Mouse (Mus musculus) embryonic facial prominence, embryonic 15.5 days (tissue): ENCODE measurements at regions not wholly inside any gene's neighbourhood (a gene's known extent, or its start where the extent isn't known, plus 50 kb on each side); places are given as distances from the start of the nearest gene placed in this dataset.

Experiments used
- ATAC-seq: fragments of 200-750 bp; cut with Nextera tagmentation; 2 replicates; pipeline ENCODE4 v1.8.0; 2017; ENCODE audit warnings: low read depth, moderate TSS enrichment; ENCODE audit not compliant: insufficient number of reproducible peaks, low FRiP score, low TSS enrichment
- H3K27ac ChIP-seq: fragments of 300-500 bp; sonication (generic); replicated peaks from 2 replicates; pipeline ENCODE4 v1.5.1; 2015; ENCODE audit warnings: mild to moderate bottlenecking, inconsistent platforms
- H3K27me3 ChIP-seq: fragments of 300-500 bp; sonication (generic); 2 replicates; pipeline ENCODE4 v1.6.1; 2015; ENCODE audit warnings: inconsistent platforms
- H3K36me3 ChIP-seq: fragments of 300-500 bp; sonication (generic); 2 replicates; pipeline ENCODE4 v1.6.1; 2015; ENCODE audit warnings: mild to moderate bottlenecking, inconsistent platforms
- H3K4me1 ChIP-seq: fragments of 300-500 bp; sonication (generic); 2 replicates; pipeline ENCODE4 v1.6.1; 2015; ENCODE audit warnings: inconsistent platforms
- H3K4me2 ChIP-seq: fragments of 300-500 bp; sonication (generic); replicated peaks from 2 replicates; pipeline ENCODE4 v1.6.1; 2015; ENCODE audit warnings: mild to moderate bottlenecking, inconsistent platforms
- H3K4me3 ChIP-seq: fragments of 300-500 bp; sonication (generic); replicated peaks from 2 replicates; pipeline ENCODE4 v1.5.1; 2015; ENCODE audit warnings: mild to moderate bottlenecking, inconsistent platforms
- H3K9ac ChIP-seq: fragments of 300-500 bp; sonication (generic); 2 replicates; pipeline ENCODE4 v1.6.1; 2015; ENCODE audit warnings: inconsistent platforms
- H3K9me3 ChIP-seq: fragments of 300-500 bp; sonication (generic); replicated peaks from 2 replicates; pipeline ENCODE4 v1.6.1; 2016; ENCODE audit warnings: inconsistent platforms
- WGBS: fragments of 180-500 bp; shearing (Covaris S2); methylation state at CpG from one replicate; pipeline ENCODE4 v1.1.7; 2015; 5-methylcytosine and 5-hydroxymethylcytosine counted together

GRCm38 (mm10) chr5:45076347-45076890 is 276.9 kb upstream of the Ldb2 start:
- Histone ChIP-seq H3K4me1 (no peaks in the 10 kb centered on the region), H3K27ac (no peak overlapping the region), H3K9me3 (no peaks in the 10 kb centered on the region), H3K9ac (no peak overlapping the region), H3K36me3 (no peaks in the 10 kb centered on the region), H3K4me3 (no peak overlapping the region), H3K4me2 (no peak overlapping the region), H3K27me3 (no peaks in the 10 kb centered on the region)
- no peak for ATAC-seq
- WGBS = 86% methylated on average over 4 of the region's 4 CpGs

- Histone ChIP-seq H3K27ac (no peak overlapping the region), H3K9me3 (no peaks in the 10 kb centered on the region), H3K27me3 (no peaks in the 10 kb centered on the region), H3K4me2 (no peak overlapping the region), H3K36me3 (no peaks in the 10 kb centered on the region), H3K9ac (no peak overlapping the region), H3K4me1 (no peaks in the 10 kb centered on the region), H3K4me3 (no peak overlapping the region)
- ATAC-seq = no peak
Observed at GRCm38 (mm10) chr5:45075195-45075594, 275.7 kb upstream of the Ldb2 start.

- H3K4me2 ChIP-seq = no peak overlapping the region
- no peak overlapping the region for H3K27ac ChIP-seq
Observed at GRCm38 (mm10) chr5:45072529-45072928, 273.0 kb upstream of the Ldb2 start.

GRCm38 (mm10) chr5:45065917-45066699 is 266.6 kb upstream of the Ldb2 start:
- H3K36me3 ChIP-seq = no peaks in the 10 kb centered on the region
- no peak overlapping the region for H3K27ac ChIP-seq
- H3K4me1 ChIP-seq = no peaks in the 10 kb centered on the region
- no peak overlapping the region for H3K4me2 ChIP-seq
- 59% methylated on average over 8 of the region's 8 CpGs for WGBS
- ATAC-seq = no peak
- no peak overlapping the region for H3K9ac ChIP-seq
- H3K27me3 ChIP-seq = no peaks in the 10 kb centered on the region
- 0 out of 2 replicates have a peak, but pooled peaks cover 2% of the 10 kb centered on the region for H3K9me3 ChIP-seq
- no peak overlapping the region for H3K4me3 ChIP-seq

More at GRCm38 (mm10) chr5:45072529-45072928, 273.0 kb upstream of the Ldb2 start:
- ATAC-seq = no peak
- H3K9me3 ChIP-seq = no peaks in the 10 kb centered on the region
- H3K4me1 ChIP-seq = no peaks in the 10 kb centered on the region
- no peak overlapping the region for H3K4me3 ChIP-seq
- H3K36me3 ChIP-seq = no peaks in the 10 kb centered on the region
- 84% methylated on average over 1 of the region's 1 CpGs for WGBS
- no peak overlapping the region for H3K9ac ChIP-seq
- no peaks in the 10 kb centered on the region for H3K27me3 ChIP-seq

GRCm38 (mm10) chr5:45062567-45062966 is 263.1 kb upstream of the Ldb2 start:
- Histone ChIP-seq H3K27me3 (no peaks in the 10 kb centered on the region), H3K27ac (0 out of 2 replicates have a peak overlapping the region, but pooled peaks have one; percentile 39)

GRCm38 (mm10) chr5:45055276-45055959 is 255.9 kb upstream of the Ldb2 start:
- Histone ChIP-seq H3K4me1 (no peaks in the 10 kb centered on the region), H3K9ac (no peak overlapping the region), H3K9me3 (no peaks in the 10 kb centered on the region), H3K4me3 (no peak overlapping the region), H3K36me3 (no peaks in the 10 kb centered on the region), H3K27me3 (no peaks in the 10 kb centered on the region), H3K4me2 (no peak overlapping the region), H3K27ac (no peak overlapping the region)
- peak; percentile 43 for ATAC-seq
- WGBS = 45% methylated on average over 4 of the region's 4 CpGs

More at GRCm38 (mm10) chr5:45062567-45062966, 263.1 kb upstream of the Ldb2 start:
- Histone ChIP-seq H3K9me3 (0 out of 2 replicates have a peak, but pooled peaks cover 2% of the 10 kb centered on the region), H3K9ac (no peak overlapping the region), H3K4me3 (no peak overlapping the region), H3K4me1 (no peaks in the 10 kb centered on the region), H3K4me2 (no peak overlapping the region), H3K36me3 (no peaks in the 10 kb centered on the region)
- no peak; the same call in 1 of the 2 replicates for ATAC-seq
- WGBS = 10% methylated on average over 2 of the region's 2 CpGs

GRCm38 (mm10) chr5:45049410-45049809 is 249.9 kb upstream of the Ldb2 start:
- Histone ChIP-seq H3K4me3 (no peak overlapping the region), H3K36me3 (no peaks in the 10 kb centered on the region), H3K27me3 (no peaks in the 10 kb centered on the region), H3K4me1 (no peaks in the 10 kb centered on the region), H3K4me2 (no peak overlapping the region), H3K27ac (no peak overlapping the region), H3K9ac (no peak overlapping the region), H3K9me3 (no peaks in the 10 kb centered on the region)
- ATAC-seq = no peak

GRCm38 (mm10) chr5:45042914-45043313 is 243.4 kb upstream of the Ldb2 start:
- Histone ChIP-seq H3K27me3 (no peaks in the 10 kb centered on the region), H3K9ac (no peak overlapping the region), H3K4me2 (no peak overlapping the region), H3K4me3 (no peak overlapping the region), H3K9me3 (no peaks in the 10 kb centered on the region), H3K36me3 (no peaks in the 10 kb centered on the region), H3K4me1 (no peaks in the 10 kb centered on the region), H3K27ac (no peak overlapping the region)
- WGBS = 78% methylated on average over 2 of the region's 2 CpGs
- no peak for ATAC-seq

- 84% methylated on average over 1 of the region's 1 CpGs for WGBS
- no peak for ATAC-seq
- Histone ChIP-seq H3K9me3 (no peaks in the 10 kb centered on the region), H3K27me3 (no peaks in the 10 kb centered on the region), H3K4me2 (no peak overlapping the region), H3K27ac (no peak overlapping the region), H3K4me3 (no peak overlapping the region), H3K36me3 (no peaks in the 10 kb centered on the region), H3K4me1 (no peaks in the 10 kb centered on the region), H3K9ac (no peak overlapping the region)
Observed at GRCm38 (mm10) chr5:45036430-45036829, 236.9 kb upstream of the Ldb2 start.

- 64% methylated on average over 1 of the region's 1 CpGs for WGBS
- Histone ChIP-seq H3K4me3 (no peak overlapping the region), H3K4me2 (no peak overlapping the region), H3K4me1 (no peaks in the 10 kb centered on the region), H3K9ac (no peak overlapping the region), H3K27ac (no peak overlapping the region), H3K27me3 (no peaks in the 10 kb centered on the region), H3K9me3 (no peaks in the 10 kb centered on the region), H3K36me3 (no peaks in the 10 kb centered on the region)
- no peak for ATAC-seq
Observed at GRCm38 (mm10) chr5:45033146-45033545, 233.7 kb upstream of the Ldb2 start.

- no peak for ATAC-seq
Observed at GRCm38 (mm10) chr5:45027876-45028275, 228.4 kb upstream of the Ldb2 start.

More at GRCm38 (mm10) chr5:45027876-45028275, 228.4 kb upstream of the Ldb2 start:
- no peak overlapping the region for H3K9ac ChIP-seq
- H3K9me3 ChIP-seq = no peaks in the 10 kb centered on the region
- 46% methylated on average over 3 of the region's 3 CpGs for WGBS
- no peaks in the 10 kb centered on the region for H3K4me1 ChIP-seq
- H3K36me3 ChIP-seq = no peaks in the 10 kb centered on the region
- H3K4me2 ChIP-seq = no peak overlapping the region
- H3K27ac ChIP-seq = no peak overlapping the region
- no peaks in the 10 kb centered on the region for H3K27me3 ChIP-seq
- H3K4me3 ChIP-seq = no peak overlapping the region
